Mouse (Mus musculus) hindbrain, embryonic 14.5 days (tissue): ENCODE results near the gene Trit1. TPM values are rescaled to one million over a fixed set of nuclear protein-coding genes. Genes with fewer than 3 reads are reported as not detected.
A peak's percentile ranks its signal among the peaks of the same experiment; 100 is the strongest.

ENCODE experiments used
- ATAC-seq: fragments of 200-750 bp; cut with Nextera tagmentation; 2 replicates; pipeline ENCODE4 v1.8.0; 2017; ENCODE audit warnings: moderate number of reproducible peaks, mild to moderate bottlenecking, moderate TSS enrichment, moderate library complexity; ENCODE audit not compliant: low FRiP score
- DNase-seq: peaks from one replicate; pipeline ENCODE4 v3.0.0-alpha.2; 2015; ENCODE audit warnings: low spot score
- H3K27ac ChIP-seq: fragments of 300-500 bp; sonication (generic); 2 replicates; pipeline ENCODE4 v1.5.1; 2014; ENCODE audit warnings: mild to moderate bottlenecking, moderate library complexity
- H3K27me3 ChIP-seq: fragments of 300-500 bp; sonication (generic); 2 replicates; pipeline ENCODE4 v1.6.1; 2014; ENCODE audit warnings: mild to moderate bottlenecking, low read length, mixed read lengths; ENCODE audit not compliant: control insufficient read depth, insufficient read depth
- H3K36me3 ChIP-seq: fragments of 300-500 bp; sonication (generic); replicated peaks from 2 replicates; pipeline ENCODE4 v1.6.1; 2014; ENCODE audit not compliant: control insufficient read depth, insufficient read depth
- H3K4me1 ChIP-seq: fragments of 300-500 bp; sonication (generic); replicated peaks from 2 replicates; pipeline ENCODE4 v1.6.1; 2014; ENCODE audit warnings: antibody characterized with exemption, low read length, mixed read lengths; ENCODE audit not compliant: control insufficient read depth, insufficient read depth
- H3K4me2 ChIP-seq: fragments of 300-500 bp; sonication (generic); replicated peaks from 2 replicates; pipeline ENCODE4 v1.6.1; 2014; ENCODE audit warnings: mild to moderate bottlenecking, moderate library complexity
- H3K4me3 ChIP-seq: fragments of 300-500 bp; sonication (generic); replicated peaks from 2 replicates; pipeline ENCODE4 v1.5.1; 2014; ENCODE audit warnings: mild to moderate bottlenecking, low read length
- H3K9ac ChIP-seq: fragments of 300-500 bp; sonication (generic); 2 replicates; pipeline ENCODE4 v1.6.1; 2014
- H3K9me3 ChIP-seq: fragments of 300-500 bp; sonication (generic); 2 replicates; pipeline ENCODE4 v1.6.1; 2016; ENCODE audit warnings: low read length; ENCODE audit not compliant: control insufficient read depth
- WGBS: fragments of 180-500 bp; shearing (Covaris S2); extraction: QIAGEN DNeasy Blood & Tissue Kit; methylation state at CpG from one replicate; pipeline ENCODE4 v1.1.7; 2014; 5-methylcytosine and 5-hydroxymethylcytosine counted together
- polyA plus RNA-seq: library from polyadenylated mRNA; unstranded; fragments of >200 nt; fragmentation: Nextera tagmentation; extraction: Ambion mirVana; gene quantifications from 2 replicates; pipeline ENCODE4 v1.2.1, GENCODE M21; 2014

Trit1 gene
- polyA plus RNA-seq, 1 experiment from 2014 or later, result 24.6 TPM

GRCm38 (mm10) chr4:123054172-123054790 lies 37.9 kb downstream of the Trit1 start:
- H3K4me1 ChIP-seq, result peaks cover 21% of the 10 kb centered on the region
- DNase-seq (no peak), ATAC-seq (no peak)
- H3K27ac ChIP-seq, result no peak overlapping the region
- WGBS, result 76% methylated on average over 16 of the region's 16 CpGs
- H3K4me2 ChIP-seq, result no peak overlapping the region
- no peaks in the 10 kb centered on the region for H3K9me3 ChIP-seq
- H3K9ac ChIP-seq, result no peak overlapping the region
- H3K36me3 ChIP-seq, result peaks cover 81% of the 10 kb centered on the region
- H3K4me3 ChIP-seq, result no peak overlapping the region
- H3K27me3 ChIP-seq, result no peaks in the 10 kb centered on the region

GRCm38 (mm10) chr4:123056560-123057109 lies 40.2 kb downstream of the Trit1 start:
- Histone ChIP-seq H3K9ac (no peak overlapping the region), H3K4me2 (no peak overlapping the region)
- no peak for ATAC-seq

DNA sequence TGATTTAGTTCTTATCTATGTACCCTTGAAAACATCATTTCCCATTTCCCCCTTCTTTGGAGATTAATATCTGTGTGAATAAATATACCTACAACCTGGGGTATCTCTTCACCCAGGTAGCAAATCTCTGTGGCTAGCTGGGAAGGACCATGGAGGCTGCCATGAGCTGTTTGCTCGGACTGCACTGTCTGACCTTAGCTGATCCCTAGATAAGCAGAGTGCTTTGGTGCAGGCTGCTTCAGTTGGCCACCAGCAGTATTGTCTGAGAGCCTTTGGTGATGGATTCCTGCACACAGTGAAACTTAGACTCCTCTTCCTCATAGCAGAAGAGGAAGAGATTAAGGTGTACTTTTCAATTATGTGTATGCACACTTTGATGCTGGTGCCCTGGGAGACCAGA lies 41.6 kb downstream of the Trit1 start:
- H3K4me2 ChIP-seq, result no peak overlapping the region
- ATAC-seq, result no peak
- H3K27ac ChIP-seq, result no peak overlapping the region
- no peak overlapping the region for H3K9ac ChIP-seq
- H3K4me1 ChIP-seq, result no peaks in the 10 kb centered on the region
- H3K27me3 ChIP-seq, result no peaks in the 10 kb centered on the region
- 74% methylated on average over 1 of the region's 1 CpGs for WGBS
- no peak overlapping the region for H3K4me3 ChIP-seq
- H3K9me3 ChIP-seq, result no peaks in the 10 kb centered on the region
- no peak for DNase-seq
- peaks cover 47% of the 10 kb centered on the region for H3K36me3 ChIP-seq

More at GRCm38 (mm10) chr4:123056560-123057109, 40.2 kb downstream of the Trit1 start:
- no peaks in the 10 kb centered on the region for H3K4me1 ChIP-seq
- DNase-seq, result no peak
- H3K9me3 ChIP-seq, result no peaks in the 10 kb centered on the region
- peaks cover 60% of the 10 kb centered on the region for H3K36me3 ChIP-seq
- 97% methylated on average over 3 of the region's 3 CpGs for WGBS
- no peaks in the 10 kb centered on the region for H3K27me3 ChIP-seq
- no peak overlapping the region for H3K4me3 ChIP-seq
- no peak overlapping the region for H3K27ac ChIP-seq

GRCm38 (mm10) chr4:123061744-123062143 lies 45.3 kb downstream of the Trit1 start:
- WGBS, result 69% methylated on average over 5 of the region's 5 CpGs
- no peaks in the 10 kb centered on the region for H3K9me3 ChIP-seq

DNA sequence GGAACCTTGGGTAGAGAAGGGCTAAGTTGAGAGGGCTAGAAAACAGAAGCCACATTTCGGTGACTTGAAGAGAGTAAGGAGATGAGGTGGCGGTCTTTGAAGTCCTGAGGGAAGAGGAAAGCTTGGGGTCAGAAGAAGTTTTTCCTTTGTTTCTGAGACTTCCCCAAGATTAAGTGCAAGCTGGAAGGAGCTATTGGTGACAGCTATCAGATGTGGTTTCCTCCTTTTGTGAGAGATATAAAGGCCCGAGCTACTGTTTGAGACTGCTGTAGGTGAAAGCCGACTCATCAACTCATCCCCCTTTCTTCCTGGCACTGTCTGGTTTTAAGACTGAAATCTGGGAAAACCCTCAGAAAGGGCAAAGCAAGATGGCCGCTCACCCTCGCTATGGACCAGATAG lies 52.2 kb downstream of the Trit1 start:
- WGBS, result 82% methylated on average over 6 of the region's 6 CpGs
- ATAC-seq, result no peak
- no peaks in the 10 kb centered on the region for H3K27me3 ChIP-seq

More at GRCm38 (mm10) chr4:123061744-123062143, 45.3 kb downstream of the Trit1 start:
- Histone ChIP-seq H3K4me2 (no peak overlapping the region), H3K9ac (no peak overlapping the region), H3K27ac (no peak overlapping the region), H3K27me3 (no peaks in the 10 kb centered on the region), H3K4me1 (no peaks in the 10 kb centered on the region), H3K4me3 (no peak overlapping the region), H3K36me3 (peaks cover 10% of the 10 kb centered on the region; the same call in 1 of the 2 replicates)
- no peak for DNase-seq
- no peak for ATAC-seq

GRCm38 (mm10) chr4:123071266-123071966 lies 55.0 kb downstream of the Trit1 start:
- H3K27me3 ChIP-seq, result no peaks in the 10 kb centered on the region
- ATAC-seq, result peak; percentile 46; the same call in 1 of the 2 replicates
- H3K27ac ChIP-seq, result no peak overlapping the region
- no peak overlapping the region for H3K4me3 ChIP-seq
- DNase-seq, result peak; percentile 33
- no peaks in the 10 kb centered on the region for H3K36me3 ChIP-seq
- 0 out of 2 replicates have a peak, but pooled peaks cover 4% of the 10 kb centered on the region for H3K4me1 ChIP-seq
- WGBS, result 12% methylated on average over 13 of the region's 13 CpGs
- H3K9ac ChIP-seq, result peak overlapping the region; percentile 16; the same call in 1 of the 2 replicates
- H3K9me3 ChIP-seq, result no peaks in the 10 kb centered on the region
- H3K4me2 ChIP-seq, result peak overlapping the region; percentile 27

More for the DNA sequence above, 52.2 kb downstream of the Trit1 start:
- H3K4me3 ChIP-seq, result no peak overlapping the region
- H3K4me1 ChIP-seq, result 0 out of 2 replicates have a peak, but pooled peaks cover 4% of the 10 kb centered on the region
- no peak overlapping the region for H3K4me2 ChIP-seq
- no peaks in the 10 kb centered on the region for H3K9me3 ChIP-seq
- no peak for DNase-seq
- no peaks in the 10 kb centered on the region for H3K36me3 ChIP-seq
- no peak overlapping the region for H3K27ac ChIP-seq
- no peak overlapping the region for H3K9ac ChIP-seq

GRCm38 (mm10) chr4:123076928-123077327 lies 60.5 kb downstream of the Trit1 start:
- 50% methylated on average over 8 of the region's 8 CpGs for WGBS
- no peak for ATAC-seq
- DNase-seq, result no peak
- Histone ChIP-seq H3K36me3 (no peaks in the 10 kb centered on the region), H3K4me2 (no peak overlapping the region), H3K9me3 (no peaks in the 10 kb centered on the region), H3K4me1 (no peaks in the 10 kb centered on the region), H3K9ac (no peak overlapping the region), H3K27ac (no peak overlapping the region), H3K27me3 (no peaks in the 10 kb centered on the region), H3K4me3 (no peak overlapping the region)

DNA sequence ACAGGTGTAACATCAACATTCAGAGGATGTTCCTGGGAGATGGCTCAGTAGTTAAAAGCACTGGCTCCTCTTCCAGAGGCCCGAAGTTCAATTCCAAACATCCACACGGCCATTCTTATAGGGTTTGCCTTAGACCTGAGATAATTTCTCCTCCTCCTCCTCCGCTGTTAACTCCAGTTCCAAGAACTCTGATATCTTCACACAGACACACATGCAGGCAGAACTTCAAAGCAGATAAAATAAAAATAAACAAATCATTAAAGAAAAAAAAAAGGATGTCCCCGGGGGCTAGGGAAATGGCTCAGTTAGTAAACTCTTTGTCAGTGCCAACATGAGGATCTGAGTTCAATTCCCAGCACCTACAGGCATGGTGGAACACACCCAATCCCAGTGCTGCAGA lies 61.8 kb downstream of the Trit1 start:
- H3K36me3 ChIP-seq, result no peaks in the 10 kb centered on the region
- H3K27ac ChIP-seq, result no peak overlapping the region
- no peak for DNase-seq
- H3K4me1 ChIP-seq, result no peaks in the 10 kb centered on the region
- H3K4me2 ChIP-seq, result no peak overlapping the region
- H3K9ac ChIP-seq, result no peak overlapping the region
- no peaks in the 10 kb centered on the region for H3K27me3 ChIP-seq
- no peak overlapping the region for H3K4me3 ChIP-seq
- WGBS, result 87% methylated on average over 4 of the region's 4 CpGs
- ATAC-seq, result no peak
- H3K9me3 ChIP-seq, result no peaks in the 10 kb centered on the region

- Histone ChIP-seq H3K9me3 (no peaks in the 10 kb centered on the region), H3K27ac (no peak overlapping the region), H3K4me3 (no peak overlapping the region), H3K36me3 (no peaks in the 10 kb centered on the region), H3K27me3 (no peaks in the 10 kb centered on the region), H3K4me2 (no peak overlapping the region), H3K9ac (no peak overlapping the region), H3K4me1 (no peaks in the 10 kb centered on the region)
- ATAC-seq (no peak), DNase-seq (no peak)
- WGBS, result 33% methylated on average over 13 of the region's 13 CpGs
Measured at GRCm38 (mm10) chr4:123080791-123081190, 64.4 kb downstream of the Trit1 start.
